Mouse (Mus musculus) forebrain, embryonic 11.5 days (tissue): ENCODE measurements around the gene 1700025G04Rik. TPM values are rescaled to one million over a fixed set of nuclear protein-coding genes. Genes with fewer than 3 reads are reported as not detected.

ENCODE experiments used
- ATAC-seq: fragments of 200-750 bp; cut with Nextera tagmentation; replicated peaks from 2 replicates; pipeline ENCODE4 v1.8.0; 2017; ENCODE audit warnings: moderate TSS enrichment; ENCODE audit not compliant: low FRiP score
- DNase-seq: peaks from one replicate; pipeline ENCODE4 v3.0.0-alpha.2; 2017; ENCODE audit warnings: low spot score
- H3K27ac ChIP-seq: fragments of 300-500 bp; sonication (generic); 2 replicates; pipeline ENCODE4 v1.5.1; 2014; ENCODE audit warnings: low read depth, low read length
- H3K27me3 ChIP-seq: fragments of 300-500 bp; sonication (generic); 2 replicates; pipeline ENCODE4 v1.6.1; 2014; ENCODE audit warnings: mild to moderate bottlenecking, low read length, mixed read lengths; ENCODE audit not compliant: control insufficient read depth, insufficient read depth
- H3K36me3 ChIP-seq: fragments of 300-500 bp; sonication (generic); 2 replicates; pipeline ENCODE4 v1.6.1; 2014; ENCODE audit warnings: mild to moderate bottlenecking, low read length, moderate library complexity, mixed read lengths; ENCODE audit not compliant: control insufficient read depth, insufficient read depth
- H3K4me1 ChIP-seq: fragments of 300-500 bp; sonication (generic); replicated peaks from 2 replicates; pipeline ENCODE4 v1.6.1; 2014; ENCODE audit warnings: low read length, mixed read lengths; ENCODE audit not compliant: control insufficient read depth, insufficient read depth
- H3K4me2 ChIP-seq: fragments of 300-500 bp; sonication (generic); 2 replicates; pipeline ENCODE4 v1.6.1; 2014; ENCODE audit warnings: low read depth, mild to moderate bottlenecking, low read length, moderate library complexity, mixed read lengths; ENCODE audit not compliant: severe bottlenecking
- H3K4me3 ChIP-seq: fragments of 300-500 bp; sonication (generic); 2 replicates; pipeline ENCODE4 v1.5.1; 2014; ENCODE audit warnings: low read depth, low read length
- H3K9ac ChIP-seq: fragments of 300-500 bp; sonication (generic); 2 replicates; pipeline ENCODE4 v1.6.1; 2014; ENCODE audit warnings: low read length
- H3K9me3 ChIP-seq: fragments of 300-500 bp; sonication (generic); 2 replicates; pipeline ENCODE4 v1.6.1; 2016; ENCODE audit warnings: low read length, mixed read lengths; ENCODE audit not compliant: control insufficient read depth
- WGBS: fragments of 180-500 bp; shearing (Covaris S2); extraction: QIAGEN DNeasy Blood & Tissue Kit; methylation state at CpG from one replicate; pipeline ENCODE4 v1.1.7; 2014; 5-methylcytosine and 5-hydroxymethylcytosine counted together
- polyA plus RNA-seq: library from polyadenylated mRNA; unstranded; fragments of >200 nt; fragmentation: Nextera tagmentation; extraction: Ambion mirVana; gene quantifications from 2 replicates; pipeline ENCODE4 v1.2.1, GENCODE M21; 2014

1700025G04Rik gene
- polyA plus RNA-seq, 1 experiment from 2014 or later: 25.6 TPM

- H3K4me3 ChIP-seq: no peak overlapping the region
- ATAC-seq (no peak), DNase-seq (no peak)
- H3K9me3 ChIP-seq: no peaks in the 10 kb centered on the region
- WGBS: 94% methylated on average over 4 of the region's 4 CpGs
- no peaks in the 10 kb centered on the region for H3K27me3 ChIP-seq
- H3K4me2 ChIP-seq: no peak overlapping the region
- no peaks in the 10 kb centered on the region for H3K36me3 ChIP-seq
- H3K4me1 ChIP-seq: no peaks in the 10 kb centered on the region
- no peak overlapping the region for H3K9ac ChIP-seq
- H3K27ac ChIP-seq: no peak overlapping the region
Observed at GRCm38 (mm10) chr1:152048291-152048690, 41.6 kb downstream of the 1700025G04Rik start.

- Histone ChIP-seq H3K4me3 (no peak overlapping the region), H3K9ac (no peak overlapping the region), H3K4me2 (no peak overlapping the region), H3K27me3 (no peaks in the 10 kb centered on the region), H3K9me3 (no peaks in the 10 kb centered on the region), H3K27ac (no peak overlapping the region), H3K4me1 (no peaks in the 10 kb centered on the region), H3K36me3 (no peaks in the 10 kb centered on the region)
- WGBS: 71% methylated on average over 5 of the region's 5 CpGs
- no peak for DNase-seq
- ATAC-seq: no peak
Observed at GRCm38 (mm10) chr1:152047416-152047815, 42.5 kb downstream of the 1700025G04Rik start.

GRCm38 (mm10) chr1:152043453-152043852, 46.5 kb downstream of the 1700025G04Rik start:
- no peak for ATAC-seq
- Histone ChIP-seq H3K4me2 (no peak overlapping the region), H3K9me3 (no peaks in the 10 kb centered on the region), H3K27ac (no peak overlapping the region), H3K27me3 (no peaks in the 10 kb centered on the region), H3K4me3 (no peak overlapping the region), H3K4me1 (no peaks in the 10 kb centered on the region), H3K9ac (no peak overlapping the region), H3K36me3 (no peaks in the 10 kb centered on the region)
- DNase-seq: no peak
- WGBS: 92% methylated on average over 2 of the region's 2 CpGs

- no peaks in the 10 kb centered on the region for H3K9me3 ChIP-seq
- DNase-seq (no peak), ATAC-seq (no peak)
- no peaks in the 10 kb centered on the region for H3K36me3 ChIP-seq
- no peak overlapping the region for H3K27ac ChIP-seq
- no peak overlapping the region for H3K9ac ChIP-seq
- no peak overlapping the region for H3K4me2 ChIP-seq
- H3K4me3 ChIP-seq: no peak overlapping the region
- no peaks in the 10 kb centered on the region for H3K27me3 ChIP-seq
- no peaks in the 10 kb centered on the region for H3K4me1 ChIP-seq
- 89% methylated on average over 3 of the region's 3 CpGs for WGBS
Observed at GRCm38 (mm10) chr1:152042409-152042808, 47.5 kb downstream of the 1700025G04Rik start.

GRCm38 (mm10) chr1:152041005-152041404, 48.9 kb downstream of the 1700025G04Rik start:
- H3K4me3 ChIP-seq: no peak overlapping the region
- no peak overlapping the region for H3K27ac ChIP-seq
- no peak for ATAC-seq
- 92% methylated on average over 4 of the region's 4 CpGs for WGBS
- H3K9ac ChIP-seq: no peak overlapping the region
- H3K9me3 ChIP-seq: no peaks in the 10 kb centered on the region
- DNase-seq: no peak
- no peak overlapping the region for H3K4me2 ChIP-seq
- no peaks in the 10 kb centered on the region for H3K4me1 ChIP-seq
- H3K36me3 ChIP-seq: no peaks in the 10 kb centered on the region
- H3K27me3 ChIP-seq: no peaks in the 10 kb centered on the region

GRCm38 (mm10) chr1:152040053-152040452, 49.9 kb downstream of the 1700025G04Rik start:
- DNase-seq (no peak), ATAC-seq (no peak)
- H3K9me3 ChIP-seq: no peaks in the 10 kb centered on the region
- H3K27me3 ChIP-seq: no peaks in the 10 kb centered on the region
- H3K27ac ChIP-seq: no peak overlapping the region
- no peaks in the 10 kb centered on the region for H3K4me1 ChIP-seq
- 93% methylated on average over 7 of the region's 7 CpGs for WGBS
- H3K4me2 ChIP-seq: no peak overlapping the region
- no peak overlapping the region for H3K4me3 ChIP-seq
- no peak overlapping the region for H3K9ac ChIP-seq
- H3K36me3 ChIP-seq: no peaks in the 10 kb centered on the region

- Histone ChIP-seq H3K27ac (no peak overlapping the region), H3K9me3 (no peaks in the 10 kb centered on the region), H3K27me3 (no peaks in the 10 kb centered on the region), H3K4me2 (no peak overlapping the region), H3K9ac (no peak overlapping the region), H3K4me1 (no peaks in the 10 kb centered on the region), H3K36me3 (no peaks in the 10 kb centered on the region), H3K4me3 (no peak overlapping the region)
- WGBS: 92% methylated on average over 8 of the region's 8 CpGs
- no peak for DNase-seq
- no peak for ATAC-seq
Observed at GRCm38 (mm10) chr1:152039588-152039987, 50.3 kb downstream of the 1700025G04Rik start.

GRCm38 (mm10) chr1:152038086-152038485, 51.8 kb downstream of the 1700025G04Rik start:
- Histone ChIP-seq H3K4me3 (no peak overlapping the region), H3K4me1 (no peaks in the 10 kb centered on the region), H3K36me3 (no peaks in the 10 kb centered on the region), H3K4me2 (no peak overlapping the region), H3K9ac (no peak overlapping the region), H3K27ac (no peak overlapping the region), H3K9me3 (no peaks in the 10 kb centered on the region), H3K27me3 (no peaks in the 10 kb centered on the region)
- DNase-seq (no peak), ATAC-seq (no peak)
- WGBS: 76% methylated on average over 9 of the region's 9 CpGs

GRCm38 (mm10) chr1:152037589-152037988, 52.3 kb downstream of the 1700025G04Rik start:
- Histone ChIP-seq H3K4me3 (no peak overlapping the region), H3K36me3 (no peaks in the 10 kb centered on the region), H3K4me1 (no peaks in the 10 kb centered on the region), H3K27ac (no peak overlapping the region), H3K4me2 (no peak overlapping the region), H3K27me3 (no peaks in the 10 kb centered on the region), H3K9me3 (no peaks in the 10 kb centered on the region; the same call in 1 of the 2 replicates), H3K9ac (no peak overlapping the region)
- WGBS: 77% methylated on average over 4 of the region's 4 CpGs
- ATAC-seq (no peak), DNase-seq (no peak)
